Mouse (Mus musculus) macrophage (primary cell): Measurements from ENCODE around the gene Rasgrp1. TPM values are rescaled to one million over a fixed set of nuclear protein-coding genes. Genes with fewer than 3 reads are reported as not detected.
A peak's percentile ranks its signal among the peaks of the same experiment; 100 is the strongest.

Experiments
- H3K27ac ChIP-seq: fragments of 350-480 bp; formaldehyde crosslinking; 2 replicates; pipeline ENCODE4 v1.9.0; 2021
- H3K36me3 ChIP-seq: fragments of 350-480 bp; formaldehyde crosslinking; 2 replicates; pipeline ENCODE4 v1.9.0; 2021; ENCODE audit errors: inconsistent target
- H3K4me3 ChIP-seq: fragments of 350-480 bp; formaldehyde crosslinking; 2 replicates; pipeline ENCODE4 v1.9.0; 2021; ENCODE audit errors: inconsistent target
- H3K79me2 ChIP-seq: fragments of 350-480 bp; formaldehyde crosslinking; 2 replicates; pipeline ENCODE4 v1.9.0; 2021; ENCODE audit errors: inconsistent target
- WGBS: methylation state at CpG from one replicate; pipeline ENCODE4 v1.1.7; 2026; ENCODE audit warnings: inconsistent platforms; ENCODE audit not compliant: missing documents; 5-methylcytosine and 5-hydroxymethylcytosine counted together
- polyA plus RNA-seq: library from polyadenylated mRNA; stranded (reverse); fragments of 250-400 nt; gene quantifications from 3 replicates; pipeline ENCODE4 v1.2.4, GENCODE M21; 2018; ENCODE audit warnings: inconsistent platforms

Gene Rasgrp1
- polyA plus RNA-seq, 1 experiment from 2014 or later: 0.10 TPM

- Histone ChIP-seq H3K36me3 (no peaks in the 10 kb centered on the region), H3K4me3 (peak within 1 kb of the TSS; percentile 75), H3K27ac (0 out of 2 replicates have a peak within 1 kb of the TSS, but pooled peaks have one; percentile 27), H3K79me2 (peaks cover 45% of the 10 kb centered on the region)
- WGBS: 2% methylated on average over 31 of the region's 33 CpGs
Measured at GRCm38 (mm10) chr2:117249255-117250000, 93.4 kb downstream of the Rasgrp1 start, which contains the start of gene Fam98b. Fam98b (plus strand) TSS chr2:117249739.

GRCm38 (mm10) chr2:117241953-117242352 lies 100.8 kb downstream of the Rasgrp1 start:
- Histone ChIP-seq H3K79me2 (no peaks in the 10 kb centered on the region), H3K36me3 (no peaks in the 10 kb centered on the region)
- 73% methylated on average over 4 of the region's 4 CpGs for WGBS

GRCm38 (mm10) chr2:117231257-117231656 lies 111.5 kb downstream of the Rasgrp1 start:
- H3K27ac ChIP-seq: no peak overlapping the region
- H3K79me2 ChIP-seq: no peaks in the 10 kb centered on the region
- 9% methylated on average over 13 of the region's 13 CpGs for WGBS
- H3K36me3 ChIP-seq: no peaks in the 10 kb centered on the region
- H3K4me3 ChIP-seq: no peak overlapping the region

More at GRCm38 (mm10) chr2:117241953-117242352, 100.8 kb downstream of the Rasgrp1 start:
- Histone ChIP-seq H3K27ac (no peak overlapping the region), H3K4me3 (no peak overlapping the region)

- H3K36me3 ChIP-seq: no peaks in the 10 kb centered on the region
- H3K79me2 ChIP-seq: no peaks in the 10 kb centered on the region
- no peak overlapping the region for H3K4me3 ChIP-seq
- no peak overlapping the region for H3K27ac ChIP-seq
- 95% methylated on average over 7 of the region's 7 CpGs for WGBS
Measured at GRCm38 (mm10) chr2:117230261-117230660, 112.5 kb downstream of the Rasgrp1 start.

Other genes starting within 250 kb of the Rasgrp1 start
- gene Spred1, start 221.6 kb downstream of the Rasgrp1 start, polyA plus RNA-seq: 22.5 to 77.4 TPM (median 23.7 TPM) in 3 replicates
- 23.4 to 53.3 TPM (median 39.4 TPM) in 3 replicates for gene Fam98b, start 93.3 kb downstream of the Rasgrp1 start, polyA plus RNA-seq